Mouse (Mus musculus): ENCODE measurements around the gene Crtap. TPM values are rescaled to one million over a fixed set of nuclear protein-coding genes. Genes with fewer than 3 reads are reported as not detected.

The Crtap gene
- polyA plus RNA-seq, 1 experiment from 2014 or later = 18.2 TPM

DNA sequence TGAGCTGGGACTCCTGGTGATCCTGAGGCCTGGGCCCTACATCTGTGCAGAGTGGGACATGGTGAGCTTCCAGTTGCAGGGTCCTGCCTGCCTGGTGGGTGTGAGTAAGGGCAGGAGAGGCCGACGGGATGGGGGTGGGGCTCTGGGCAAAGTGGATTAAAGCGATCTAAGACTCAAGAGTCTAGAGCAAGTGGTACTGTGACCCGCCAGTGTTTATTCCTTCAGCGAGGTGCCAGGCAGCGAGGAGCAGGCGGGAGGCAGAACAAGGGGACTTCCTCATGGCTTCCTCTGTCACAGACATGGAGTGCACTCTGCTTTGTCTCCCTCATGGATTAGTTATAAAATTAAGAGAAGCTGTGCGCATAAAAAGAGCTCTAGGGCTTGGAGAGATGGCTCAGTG is 30.0 kb upstream of the Crtap start:
- Histone ChIP-seq H3K9me3 (replicated peaks; ENCODE audit: control insufficient read depth, low read length) (0 out of 2 replicates have a peak, but pooled peaks cover under 1% of the 10 kb centered on the region), H3K9ac (ENCODE audit: low read depth, low read length) (no peak overlapping the region), H3K27me3 (ENCODE audit: control insufficient read depth, insufficient read depth, low read depth, low read length) (no peaks in the 10 kb centered on the region), H3K4me2 (ENCODE audit: low read depth, low read length) (no peak overlapping the region), H3K36me3 (ENCODE audit: control insufficient read depth, insufficient read depth) (peaks cover 2% of the 10 kb centered on the region; the same call in 1 of the 2 replicates), H3K4me3 (ENCODE audit: low read depth, low read length) (no peak overlapping the region), H3K4me1 (ENCODE audit: control insufficient read depth, low read depth, low read length) (no peaks in the 10 kb centered on the region; the same call in 1 of the 2 replicates), H3K27ac (ENCODE audit: low read length) (no peak overlapping the region)
- ATAC-seq (ENCODE audit: low read depth) = no peak
- WGBS (ENCODE audit: insufficient replicate concordance) = 79% methylated on average over 8 of the region's 8 CpGs

DNA sequence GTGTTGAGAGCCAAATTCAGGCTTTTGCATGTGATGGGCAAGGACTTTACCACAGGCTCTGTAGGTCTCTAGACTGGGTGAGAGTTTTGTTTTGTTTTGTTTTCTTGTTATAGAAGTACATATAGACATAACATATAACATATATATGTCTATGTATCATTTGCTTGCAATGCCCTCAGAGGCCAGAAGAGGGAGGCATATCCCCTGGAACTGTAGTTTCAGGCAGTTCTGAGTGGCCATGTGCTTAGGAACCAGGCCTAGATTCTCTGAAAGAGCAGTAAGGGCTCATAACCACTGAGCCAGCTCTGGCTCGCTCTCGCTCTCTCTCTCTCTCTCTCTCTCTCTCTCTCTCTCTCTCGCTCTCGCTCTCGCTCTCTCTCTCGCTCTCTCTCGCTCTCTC is 27.7 kb upstream of the Crtap start:
- Histone ChIP-seq H3K4me1 (ENCODE audit: control insufficient read depth, low read depth, low read length) (no peaks in the 10 kb centered on the region; the same call in 1 of the 2 replicates), H3K27me3 (ENCODE audit: control insufficient read depth, insufficient read depth, low read depth, low read length) (no peaks in the 10 kb centered on the region), H3K9me3 (replicated peaks; ENCODE audit: control insufficient read depth, low read length) (no peaks in the 10 kb centered on the region), H3K4me3 (ENCODE audit: low read depth, low read length) (no peak overlapping the region), H3K36me3 (ENCODE audit: control insufficient read depth, insufficient read depth) (no peaks in the 10 kb centered on the region), H3K4me2 (ENCODE audit: low read depth, low read length) (no peak overlapping the region), H3K9ac (ENCODE audit: low read depth, low read length) (no peak overlapping the region), H3K27ac (ENCODE audit: low read length) (no peak overlapping the region)
- ATAC-seq (ENCODE audit: low read depth) = no peak
- 76% methylated on average over 7 of the region's 7 CpGs for WGBS (ENCODE audit: insufficient replicate concordance)

DNA sequence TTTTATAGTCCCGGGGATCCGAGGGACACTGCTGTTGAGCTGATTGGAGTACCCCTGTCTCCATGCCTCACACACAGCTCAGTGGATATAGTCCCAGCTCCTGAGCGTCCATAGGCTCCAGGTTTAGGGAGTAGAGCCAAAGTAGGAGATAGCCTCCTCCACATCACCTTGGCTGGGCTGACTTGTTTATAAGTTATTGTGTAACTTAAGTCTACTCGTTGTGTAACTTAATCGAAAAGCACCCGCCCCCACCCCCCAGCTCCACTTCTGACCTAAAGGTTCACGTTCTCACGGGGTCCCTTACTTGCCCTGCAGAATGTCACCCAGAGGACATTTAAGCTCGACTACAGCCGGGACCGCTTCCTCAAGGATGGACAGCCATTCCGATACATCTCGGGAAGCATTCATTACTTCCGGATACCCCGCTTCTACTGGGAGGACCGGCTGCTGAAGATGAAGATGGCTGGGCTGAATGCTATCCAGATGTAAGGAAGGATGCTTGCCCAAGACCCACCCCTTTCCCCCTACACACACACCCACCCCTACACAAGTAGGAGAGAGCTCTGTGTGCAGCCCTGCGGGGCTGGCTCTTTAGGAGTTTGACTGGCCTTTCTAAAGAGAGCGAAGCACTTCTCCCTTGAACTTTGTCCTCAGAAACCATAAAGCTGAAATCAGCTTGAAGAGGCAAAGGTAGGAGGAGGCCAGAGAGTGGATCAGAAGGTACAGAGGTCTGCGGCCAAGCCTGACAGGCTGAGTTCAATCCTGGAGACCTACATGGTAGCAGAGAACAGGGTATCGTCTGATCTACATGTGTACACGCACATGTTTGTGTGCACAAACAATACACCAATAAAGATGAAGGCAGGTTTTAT is 26.4 kb upstream of the Crtap start:
- Histone ChIP-seq H3K27me3 (ENCODE audit: control insufficient read depth, insufficient read depth, low read depth, low read length) (no peaks in the 10 kb centered on the region), H3K27ac (ENCODE audit: low read length) (no peak overlapping the region), H3K9me3 (replicated peaks; ENCODE audit: control insufficient read depth, low read length) (no peaks in the 10 kb centered on the region), H3K4me3 (ENCODE audit: low read depth, low read length) (no peak overlapping the region), H3K4me1 (ENCODE audit: control insufficient read depth, low read depth, low read length) (no peaks in the 10 kb centered on the region; the same call in 1 of the 2 replicates), H3K4me2 (ENCODE audit: low read depth, low read length) (no peak overlapping the region), H3K9ac (ENCODE audit: low read depth, low read length) (no peak overlapping the region), H3K36me3 (ENCODE audit: control insufficient read depth, insufficient read depth) (no peaks in the 10 kb centered on the region; the same call in 1 of the 2 replicates)
- peak; percentile 27; the same call in 1 of the 2 replicates for ATAC-seq (ENCODE audit: low read depth)
- 77% methylated on average over 21 of the region's 21 CpGs for WGBS (ENCODE audit: insufficient replicate concordance)

DNA sequence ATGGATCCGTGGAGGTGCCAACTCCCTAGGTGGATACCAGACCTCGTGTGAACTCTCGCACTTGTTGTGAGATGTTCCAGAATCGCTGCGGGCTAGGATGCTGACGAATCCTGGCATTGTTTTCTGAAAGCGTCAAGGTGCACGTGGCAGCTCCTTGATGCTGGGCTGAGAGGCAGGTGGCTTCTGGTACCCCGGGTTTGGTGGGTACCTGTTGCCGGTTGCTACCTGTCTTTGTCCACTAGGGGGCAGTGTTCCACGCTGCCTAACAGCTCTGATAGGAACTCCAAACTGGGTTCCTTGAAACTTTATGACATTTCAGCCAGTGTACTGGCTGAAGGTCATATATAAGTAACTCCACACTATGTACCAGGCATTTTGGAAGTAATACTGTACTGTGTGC is 25.2 kb upstream of the Crtap start:
- Histone ChIP-seq H3K27me3 (ENCODE audit: control insufficient read depth, insufficient read depth, low read depth, low read length) (no peaks in the 10 kb centered on the region), H3K9ac (ENCODE audit: low read depth, low read length) (no peak overlapping the region), H3K4me3 (ENCODE audit: low read depth, low read length) (no peak overlapping the region), H3K4me1 (ENCODE audit: control insufficient read depth, low read depth, low read length) (no peaks in the 10 kb centered on the region; the same call in 1 of the 2 replicates), H3K36me3 (ENCODE audit: control insufficient read depth, insufficient read depth) (peaks cover under 1% of the 10 kb centered on the region), H3K9me3 (replicated peaks; ENCODE audit: control insufficient read depth, low read length) (no peaks in the 10 kb centered on the region), H3K27ac (ENCODE audit: low read length) (no peak overlapping the region), H3K4me2 (ENCODE audit: low read depth, low read length) (no peak overlapping the region)
- no peak for ATAC-seq (ENCODE audit: low read depth)
- WGBS (ENCODE audit: insufficient replicate concordance) = 26% methylated on average over 11 of the region's 11 CpGs

DNA sequence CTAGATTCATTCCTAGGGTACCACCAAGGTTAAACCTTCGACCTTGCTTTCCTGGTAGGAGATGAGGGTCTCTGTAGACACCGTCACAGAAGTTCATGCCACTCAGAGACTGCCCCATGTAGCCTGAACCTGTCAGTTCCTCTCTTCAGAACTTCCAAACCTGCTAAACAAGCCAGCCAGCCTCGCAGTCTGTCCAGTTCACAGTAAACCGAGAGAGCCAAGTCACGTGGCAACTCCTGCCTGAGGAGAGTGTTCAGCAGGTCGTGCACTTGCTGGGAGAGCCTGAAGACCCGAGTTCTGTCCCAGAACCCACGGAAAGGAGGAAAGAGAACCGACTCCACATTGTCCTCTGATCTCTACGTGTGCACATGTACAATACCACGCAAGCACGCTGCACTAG is 23.4 kb upstream of the Crtap start:
- ATAC-seq (ENCODE audit: low read depth) = no peak
- Histone ChIP-seq H3K4me1 (ENCODE audit: control insufficient read depth, low read depth, low read length) (no peaks in the 10 kb centered on the region; the same call in 1 of the 2 replicates), H3K27me3 (ENCODE audit: control insufficient read depth, insufficient read depth, low read depth, low read length) (no peaks in the 10 kb centered on the region), H3K27ac (ENCODE audit: low read length) (no peak overlapping the region), H3K4me3 (ENCODE audit: low read depth, low read length) (no peak overlapping the region), H3K9me3 (replicated peaks; ENCODE audit: control insufficient read depth, low read length) (no peaks in the 10 kb centered on the region), H3K9ac (ENCODE audit: low read depth, low read length) (no peak overlapping the region), H3K36me3 (ENCODE audit: control insufficient read depth, insufficient read depth) (peaks cover 9% of the 10 kb centered on the region), H3K4me2 (ENCODE audit: low read depth, low read length) (no peak overlapping the region)
- WGBS (ENCODE audit: insufficient replicate concordance) = 71% methylated on average over 12 of the region's 12 CpGs

DNA sequence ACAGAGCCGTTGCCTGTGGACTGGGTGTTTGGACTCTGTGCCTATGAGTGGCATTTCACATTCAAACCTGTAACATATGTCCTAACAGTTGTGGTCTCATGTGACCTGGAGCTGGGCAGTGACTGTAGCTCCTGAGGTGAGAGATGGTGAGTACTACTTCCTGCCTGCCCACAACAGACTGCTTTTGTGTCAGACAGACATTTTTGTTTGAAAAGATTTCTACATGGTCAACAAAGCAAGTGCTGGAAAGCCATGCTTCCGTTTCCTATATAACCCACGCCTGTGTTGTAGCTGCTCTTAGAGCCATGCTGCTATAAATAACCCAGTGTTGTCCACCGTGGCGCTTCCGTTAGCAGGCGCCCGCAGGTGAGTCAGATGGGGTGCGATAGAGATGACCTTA is 21.9 kb upstream of the Crtap start:
- H3K4me2 ChIP-seq (ENCODE audit: low read depth, low read length) = no peak overlapping the region
- H3K27ac ChIP-seq (ENCODE audit: low read length) = no peak overlapping the region
- WGBS (ENCODE audit: insufficient replicate concordance) = 72% methylated on average over 9 of the region's 9 CpGs
- H3K4me1 ChIP-seq (ENCODE audit: control insufficient read depth, low read depth, low read length) = no peaks in the 10 kb centered on the region; the same call in 1 of the 2 replicates
- no peak overlapping the region for H3K9ac ChIP-seq (ENCODE audit: low read depth, low read length)
- H3K9me3 ChIP-seq (replicated peaks; ENCODE audit: control insufficient read depth, low read length) = no peaks in the 10 kb centered on the region
- no peak overlapping the region for H3K4me3 ChIP-seq (ENCODE audit: low read depth, low read length)
- H3K36me3 ChIP-seq (ENCODE audit: control insufficient read depth, insufficient read depth) = peaks cover 9% of the 10 kb centered on the region
- ATAC-seq (ENCODE audit: low read depth) = no peak
- no peaks in the 10 kb centered on the region for H3K27me3 ChIP-seq (ENCODE audit: control insufficient read depth, insufficient read depth, low read depth, low read length)

DNA sequence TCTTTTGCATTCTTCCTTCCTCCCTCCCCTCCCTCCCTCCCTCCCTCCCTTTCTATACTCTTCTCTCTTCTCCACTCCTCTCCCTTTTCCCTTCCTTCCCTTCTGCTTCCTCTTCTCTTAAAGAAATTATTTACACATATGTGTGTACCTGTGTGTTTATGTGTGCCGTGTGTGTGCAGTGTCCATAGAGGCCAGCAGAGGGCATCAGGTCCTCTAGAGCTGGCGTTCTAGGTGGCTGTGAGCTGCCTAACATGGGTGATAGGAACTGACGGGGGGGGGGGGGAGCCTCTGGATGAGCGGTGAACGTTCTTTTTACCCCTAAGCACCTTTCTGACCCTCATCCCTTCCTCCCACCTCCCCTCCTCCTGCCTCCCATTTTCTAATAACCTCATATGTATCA is 20.8 kb upstream of the Crtap start:
- Histone ChIP-seq H3K36me3 (ENCODE audit: control insufficient read depth, insufficient read depth) (peaks cover 9% of the 10 kb centered on the region), H3K4me1 (ENCODE audit: control insufficient read depth, low read depth, low read length) (no peaks in the 10 kb centered on the region), H3K9me3 (replicated peaks; ENCODE audit: control insufficient read depth, low read length) (no peaks in the 10 kb centered on the region), H3K4me2 (ENCODE audit: low read depth, low read length) (no peak overlapping the region), H3K9ac (ENCODE audit: low read depth, low read length) (no peak overlapping the region), H3K27me3 (ENCODE audit: control insufficient read depth, insufficient read depth, low read depth, low read length) (no peaks in the 10 kb centered on the region), H3K4me3 (ENCODE audit: low read depth, low read length) (no peak overlapping the region), H3K27ac (ENCODE audit: low read length) (no peak overlapping the region)
- ATAC-seq (ENCODE audit: low read depth) = no peak
- 68% methylated on average over 5 of the region's 5 CpGs for WGBS (ENCODE audit: insufficient replicate concordance)

DNA sequence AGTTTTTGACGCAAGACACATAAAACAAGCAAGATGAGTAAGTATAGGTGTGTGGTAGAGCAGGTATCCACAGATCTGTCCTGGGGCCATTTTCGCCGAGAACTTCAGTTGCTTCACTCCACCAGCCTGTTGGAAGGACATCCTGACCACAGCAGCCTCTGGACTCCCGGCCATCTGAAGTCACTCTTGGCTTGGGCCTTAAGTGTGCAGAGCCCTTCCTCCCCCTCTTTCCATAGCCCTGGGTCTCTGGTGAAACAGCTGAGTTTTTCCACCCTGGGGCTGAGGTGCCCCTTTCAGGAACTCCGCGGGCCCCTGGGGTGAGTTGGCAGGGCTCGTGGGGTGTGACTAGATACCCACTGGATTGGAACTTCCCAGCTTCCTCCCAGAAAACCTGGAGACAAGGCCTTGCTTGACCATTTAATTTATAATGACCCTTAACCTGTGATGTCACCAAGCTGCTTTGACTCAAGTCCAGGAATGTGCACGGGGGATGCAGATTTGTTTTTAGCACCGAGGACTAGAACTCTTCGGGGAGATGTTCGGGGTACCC is 19.9 kb upstream of the Crtap start:
- Histone ChIP-seq H3K27me3 (ENCODE audit: control insufficient read depth, insufficient read depth, low read depth, low read length) (no peaks in the 10 kb centered on the region), H3K4me1 (ENCODE audit: control insufficient read depth, low read depth, low read length) (no peaks in the 10 kb centered on the region), H3K9ac (ENCODE audit: low read depth, low read length) (no peak overlapping the region), H3K27ac (ENCODE audit: low read length) (no peak overlapping the region), H3K4me3 (ENCODE audit: low read depth, low read length) (no peak overlapping the region), H3K4me2 (ENCODE audit: low read depth, low read length) (no peak overlapping the region), H3K9me3 (replicated peaks; ENCODE audit: control insufficient read depth, low read length) (no peaks in the 10 kb centered on the region), H3K36me3 (ENCODE audit: control insufficient read depth, insufficient read depth) (peaks cover 16% of the 10 kb centered on the region)
- WGBS (ENCODE audit: insufficient replicate concordance) = 90% methylated on average over 11 of the region's 11 CpGs
- no peak for ATAC-seq (ENCODE audit: low read depth)

DNA sequence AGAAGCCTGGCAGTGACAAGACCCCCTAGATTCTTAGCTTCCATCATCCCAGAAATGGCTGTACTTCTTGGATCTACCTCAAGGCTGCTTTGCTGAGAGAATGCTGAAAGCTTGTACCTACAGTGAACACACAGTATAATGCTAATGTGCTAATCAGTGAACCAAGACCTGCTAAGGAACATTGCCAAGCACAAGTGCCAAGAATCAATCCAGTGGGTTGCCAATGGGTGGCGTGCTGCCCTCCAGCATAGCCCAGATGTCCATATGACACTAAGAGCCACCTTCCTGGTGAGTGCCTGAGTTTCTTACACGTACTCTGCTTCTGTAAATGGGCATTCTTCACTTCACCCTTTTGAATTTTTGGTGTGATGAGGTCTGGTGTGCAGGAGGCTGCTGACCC is 17.2 kb upstream of the Crtap start:
- no peak overlapping the region for H3K27ac ChIP-seq (ENCODE audit: low read length)
- no peaks in the 10 kb centered on the region for H3K4me1 ChIP-seq (ENCODE audit: control insufficient read depth, low read depth, low read length)
- no peak overlapping the region for H3K4me2 ChIP-seq (ENCODE audit: low read depth, low read length)
- H3K36me3 ChIP-seq (ENCODE audit: control insufficient read depth, insufficient read depth) = peaks cover 27% of the 10 kb centered on the region
- H3K27me3 ChIP-seq (ENCODE audit: control insufficient read depth, insufficient read depth, low read depth, low read length) = no peaks in the 10 kb centered on the region
- no peak overlapping the region for H3K4me3 ChIP-seq (ENCODE audit: low read depth, low read length)
- no peaks in the 10 kb centered on the region for H3K9me3 ChIP-seq (replicated peaks; ENCODE audit: control insufficient read depth, low read length)
- no peak overlapping the region for H3K9ac ChIP-seq (ENCODE audit: low read depth, low read length)
- WGBS (ENCODE audit: insufficient replicate concordance) = 66% methylated on average over 2 of the region's 2 CpGs
- no peak for ATAC-seq (ENCODE audit: low read depth)
